Mouse (Mus musculus) 3T3-L1 (cell line): ENCODE results near the gene Ap2s1.

Experiments
- DNase-seq: peaks from one replicate; pipeline ENCODE4 v3.0.0-alpha.2; 2015; ENCODE audit warnings: low read depth, low spot score

Gene Ap2s1

GRCm38 (mm10) chr7:16752016-16752415, 13.8 kb downstream of the Ap2s1 start:
- DNase-seq: no peak

GRCm38 (mm10) chr7:16755362-16756017, 17.3 kb downstream of the Ap2s1 start:
- DNase-seq: no peak

- DNase-seq: peak; percentile 24
Measured at GRCm38 (mm10) chr7:16758872-16759574, 20.8 kb downstream of the Ap2s1 start.

GRCm38 (mm10) chr7:16760292-16760691, 22.1 kb downstream of the Ap2s1 start:
- peak; percentile 8 for DNase-seq

GRCm38 (mm10) chr7:16761005-16761481, 22.8 kb downstream of the Ap2s1 start:
- DNase-seq: peak; percentile 40

- no peak for DNase-seq
Measured at GRCm38 (mm10) chr7:16761630-16762029, 23.4 kb downstream of the Ap2s1 start.

- peak; percentile 17 for DNase-seq
Measured at GRCm38 (mm10) chr7:16763463-16764218, 25.4 kb downstream of the Ap2s1 start.

GRCm38 (mm10) chr7:16766443-16766842, 28.2 kb downstream of the Ap2s1 start:
- DNase-seq: no peak

GRCm38 (mm10) chr7:16775888-16776287, 37.7 kb downstream of the Ap2s1 start:
- DNase-seq: no peak

DNA sequence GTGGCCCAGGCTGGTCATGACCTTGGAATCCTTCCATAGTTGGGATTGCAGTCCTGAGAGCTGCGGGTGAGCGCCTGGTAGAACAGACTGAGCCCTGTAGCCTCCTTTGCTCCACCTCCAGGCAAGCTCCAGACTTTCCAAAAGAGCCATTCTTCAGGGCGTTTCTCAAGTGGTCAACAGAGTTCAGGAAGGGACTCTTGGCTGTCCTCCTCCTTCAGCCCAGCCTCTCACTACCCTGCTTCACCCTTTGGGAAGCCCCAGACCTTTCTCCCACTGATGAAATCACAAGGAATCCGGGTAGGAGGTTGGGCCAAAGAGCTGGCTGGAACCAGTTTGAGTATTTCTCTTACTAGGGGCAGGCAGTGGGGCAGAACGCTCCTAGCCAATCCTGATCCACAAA, 41.9 kb downstream of the Ap2s1 start:
- peak; percentile 84 for DNase-seq

- peak; percentile 93 for DNase-seq
Measured at GRCm38 (mm10) chr7:16780825-16781554, 42.8 kb downstream of the Ap2s1 start, which contains the start of gene Slc1a5. TSS of gene Slc1a5 (plus strand) at chr7:16781340.

DNA sequence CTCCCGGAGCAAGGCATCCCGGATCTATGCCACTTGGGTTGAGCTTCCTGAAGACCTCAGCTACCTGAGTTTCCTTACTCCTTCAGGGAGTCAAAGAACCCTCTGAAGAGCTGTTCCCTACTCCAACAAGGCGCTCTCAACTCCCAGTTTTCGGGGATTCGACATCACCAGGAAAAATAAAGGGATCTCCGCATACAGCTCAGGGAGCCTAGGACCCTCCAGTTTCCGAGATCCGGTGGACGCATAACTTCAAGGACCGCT, 43.3 kb downstream of the Ap2s1 start:
- DNase-seq: no peak

GRCm38 (mm10) chr7:16781816-16782554, 43.8 kb downstream of the Ap2s1 start:
- no peak for DNase-seq

GRCm38 (mm10) chr7:16782555-16783125, 44.4 kb downstream of the Ap2s1 start:
- DNase-seq: peak; percentile 39

DNA sequence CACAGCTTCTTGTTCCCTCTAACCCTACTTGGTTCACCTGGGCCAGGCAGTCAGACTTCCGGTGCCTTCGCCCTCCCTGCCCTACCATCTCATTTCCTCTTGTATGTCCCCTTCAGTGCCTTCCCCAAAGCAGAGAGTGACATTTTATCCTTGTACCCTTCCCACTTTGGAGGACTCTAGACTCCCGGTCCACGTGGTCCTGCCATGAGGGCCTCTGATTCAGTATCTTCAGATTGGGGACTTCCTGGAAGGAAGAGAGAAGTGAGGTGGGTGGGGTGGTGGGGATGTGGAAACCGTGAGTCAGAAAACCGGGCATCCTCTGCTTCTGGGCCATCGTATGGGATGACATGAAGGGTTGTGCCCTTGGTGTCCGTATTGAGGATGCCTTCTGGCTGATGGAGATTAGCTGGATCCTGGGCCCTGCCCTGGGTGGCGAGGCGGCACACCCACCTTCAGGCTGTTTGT, 45.0 kb downstream of the Ap2s1 start:
- peak; percentile 64 for DNase-seq

- peak; percentile 83 for DNase-seq
Measured at GRCm38 (mm10) chr7:16783758-16784415, 45.7 kb downstream of the Ap2s1 start.

GRCm38 (mm10) chr7:16784498-16784976, 46.3 kb downstream of the Ap2s1 start:
- DNase-seq: peak; percentile 68

DNA sequence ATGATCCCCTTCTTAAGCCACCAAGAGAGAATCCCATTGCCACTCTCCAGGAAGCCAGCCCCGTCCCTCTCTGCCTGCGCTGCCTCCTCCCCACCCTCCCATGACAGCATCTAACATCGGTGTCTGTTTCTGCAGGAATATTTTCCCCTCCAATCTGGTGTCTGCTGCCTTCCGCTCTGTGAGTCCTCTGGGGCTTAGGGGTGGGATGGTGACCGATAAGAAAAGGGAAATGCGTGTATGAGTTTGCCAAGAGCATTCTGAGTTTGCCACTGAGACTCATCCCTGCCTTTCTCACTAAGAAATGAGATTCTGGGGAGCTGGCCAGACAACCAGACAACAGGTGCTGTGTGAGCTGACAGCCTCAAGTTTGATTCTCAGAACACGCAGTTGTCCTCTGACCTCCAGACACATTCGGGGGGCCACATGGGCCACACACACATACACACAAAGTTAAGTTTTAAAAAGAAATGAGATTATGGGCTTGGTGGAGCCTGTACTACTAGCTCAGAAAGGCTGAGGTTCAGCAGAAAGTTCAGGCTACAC, 47.4 kb downstream of the Ap2s1 start:
- no peak for DNase-seq

GRCm38 (mm10) chr7:16792316-16792715, 54.1 kb downstream of the Ap2s1 start:
- no peak for DNase-seq
